Mouse (Mus musculus): Measurements from ENCODE around the gene Enox1. TPM values are rescaled to one million over a fixed set of nuclear protein-coding genes. Genes with fewer than 3 reads are reported as not detected.

Enox1 gene
- total and polyA plus RNA-seq, 3 experiments: not detected

- DNase-seq (ENCODE audit: extremely low read depth): no peak
- H3K79me2 ChIP-seq (replicated peaks; ENCODE audit: control insufficient read depth, extremely low read depth, insufficient read depth, poor library complexity, severe bottlenecking): no peaks in the 10 kb centered on the region
- no peak overlapping the region for H3K9ac ChIP-seq (ENCODE audit: insufficient read depth, low read depth)
- no peaks in the 10 kb centered on the region for H3K36me3 ChIP-seq (replicated peaks in 1 of 2; ENCODE audit: control insufficient read depth in 1 of 2, insufficient read depth in 1 of 2, low read length in 1 of 2)
- H3K27me3 ChIP-seq (replicated peaks): no peaks in the 10 kb centered on the region
- H3K4me1 ChIP-seq (ENCODE audit: control insufficient read depth in 1 of 2, insufficient read depth in 2 of 2): no peaks in the 10 kb centered on the region
- H3K9me3 ChIP-seq (replicated peaks; ENCODE audit: low read length): peaks cover 32% of the 10 kb centered on the region
- no peak overlapping the region for H3K27ac ChIP-seq (ENCODE audit: insufficient read depth, low read depth)
- no peak overlapping the region for H3K4me3 ChIP-seq (replicated peaks in 1 of 3; ENCODE audit: low read depth in 2 of 3, low read length in 2 of 3, poor library complexity in 1 of 3)
- in situ Hi-C loops (cut with MboI; ENCODE audit: low pct_ligation_motif_present, low pct_unique_long_range_greater_than_20kb, low sequenced_read_pairs) (no loop called here), dilution Hi-C loops (cut with MboI; ENCODE audit: extremely low pct_ligation_motif_present, extremely low pct_unique_long_range_greater_than_20kb, low sequenced_read_pairs) (no loop called here)
- no peak overlapping the region for H3K4me2 ChIP-seq (ENCODE audit: insufficient read depth, low read depth, poor library complexity, severe bottlenecking)
- TF ChIP-seq USF2 (conservative IDR thresholded peaks at IDR 0.05; ENCODE audit: low read depth, low read length) (no peak), ZKSCAN1 (IDR thresholded peaks at IDR 0.05; ENCODE audit: borderline replicate concordance, low read depth, low read length) (no peak), ZNF384 (IDR thresholded peaks at IDR 0.05; ENCODE audit: low read depth, low read length) (no peak), JUN (IDR thresholded peaks at IDR 0.05; ENCODE audit: insufficient read depth, low read depth, low read length) (no peak)
Measured at GRCm38 (mm10) chr14:77297039-77297438, 140.5 kb downstream of the Enox1 start.

- no peak for TF ChIP-seq IRF4 (IDR thresholded peaks at IDR 0.05; ENCODE audit: low read depth, low read length)
- TF ChIP-seq MAZ (IDR thresholded peaks at IDR 0.05; ENCODE audit: low read depth, low read length): no peak
- no peak for TF ChIP-seq KAT2A (IDR thresholded peaks at IDR 0.05; ENCODE audit: insufficient replicate concordance, low read length)
- TF ChIP-seq RCOR1 (conservative IDR thresholded peaks at IDR 0.05; ENCODE audit: low read depth, low read length): no peak
- TF ChIP-seq NELFE (IDR thresholded peaks at IDR 0.05; ENCODE audit: low read depth, low read length): no peak
- TF ChIP-seq BHLHE40 (IDR thresholded peaks at IDR 0.05; ENCODE audit: low read depth, low read length): no peak
- TF ChIP-seq TBP (conservative IDR thresholded peaks at IDR 0.05; ENCODE audit: low read depth, low read length): no peak
- TF ChIP-seq ZKSCAN1 (IDR thresholded peaks at IDR 0.05; ENCODE audit: borderline replicate concordance, low read depth, low read length): no peak
- TF ChIP-seq E2F4 (IDR thresholded peaks at IDR 0.05; ENCODE audit: insufficient replicate concordance, low read depth, low read length): no peak
- TF ChIP-seq RAD21 (IDR thresholded peaks at IDR 0.05; ENCODE audit: low read depth, low read length): no peak
- TF ChIP-seq CHD2 (IDR thresholded peaks at IDR 0.05; ENCODE audit: low read length): no peak
- no peak for TF ChIP-seq CHD1 (IDR thresholded peaks at IDR 0.05; ENCODE audit: low read depth, low read length)
- in situ Hi-C loops (cut with MboI; ENCODE audit: low pct_ligation_motif_present, low pct_unique_long_range_greater_than_20kb, low sequenced_read_pairs): no loop called here
Measured at GRCm38 (mm10) chr14:77298327-77298726, 141.8 kb downstream of the Enox1 start.

More at GRCm38 (mm10) chr14:77298327-77298726, 141.8 kb downstream of the Enox1 start:
- Histone ChIP-seq H3K9ac (ENCODE audit: insufficient read depth, low read depth) (no peak overlapping the region), H3K27ac (ENCODE audit: insufficient read depth, low read depth) (no peak overlapping the region), H3K4me2 (ENCODE audit: insufficient read depth, low read depth, poor library complexity, severe bottlenecking) (no peak overlapping the region), H3K4me1 (ENCODE audit: control insufficient read depth in 1 of 2, insufficient read depth in 2 of 2) (no peaks in the 10 kb centered on the region), H3K79me2 (replicated peaks; ENCODE audit: control insufficient read depth, extremely low read depth, insufficient read depth, poor library complexity, severe bottlenecking) (no peaks in the 10 kb centered on the region), H3K36me3 (replicated peaks in 1 of 2; ENCODE audit: control insufficient read depth in 1 of 2, insufficient read depth in 1 of 2, low read length in 1 of 2) (no peaks in the 10 kb centered on the region), H3K9me3 (replicated peaks; ENCODE audit: low read length) (peaks cover 30% of the 10 kb centered on the region), H3K27me3 (replicated peaks) (no peaks in the 10 kb centered on the region), H3K4me3 (replicated peaks in 1 of 3; ENCODE audit: low read depth in 2 of 3, low read length in 2 of 3, poor library complexity in 1 of 3) (no peak overlapping the region)
- dilution Hi-C loops (cut with MboI; ENCODE audit: extremely low pct_ligation_motif_present, extremely low pct_unique_long_range_greater_than_20kb, low sequenced_read_pairs): no loop called here
- DNase-seq (ENCODE audit: extremely low read depth): no peak
